Mouse (Mus musculus): ENCODE data around the gene Gtf3a.
"Not testable (repeated sequence)": the region's sequence is repeated elsewhere in the genome, so short reads cannot be mapped to it uniquely, and the experiment has no call there.

Gene Gtf3a

DNA sequence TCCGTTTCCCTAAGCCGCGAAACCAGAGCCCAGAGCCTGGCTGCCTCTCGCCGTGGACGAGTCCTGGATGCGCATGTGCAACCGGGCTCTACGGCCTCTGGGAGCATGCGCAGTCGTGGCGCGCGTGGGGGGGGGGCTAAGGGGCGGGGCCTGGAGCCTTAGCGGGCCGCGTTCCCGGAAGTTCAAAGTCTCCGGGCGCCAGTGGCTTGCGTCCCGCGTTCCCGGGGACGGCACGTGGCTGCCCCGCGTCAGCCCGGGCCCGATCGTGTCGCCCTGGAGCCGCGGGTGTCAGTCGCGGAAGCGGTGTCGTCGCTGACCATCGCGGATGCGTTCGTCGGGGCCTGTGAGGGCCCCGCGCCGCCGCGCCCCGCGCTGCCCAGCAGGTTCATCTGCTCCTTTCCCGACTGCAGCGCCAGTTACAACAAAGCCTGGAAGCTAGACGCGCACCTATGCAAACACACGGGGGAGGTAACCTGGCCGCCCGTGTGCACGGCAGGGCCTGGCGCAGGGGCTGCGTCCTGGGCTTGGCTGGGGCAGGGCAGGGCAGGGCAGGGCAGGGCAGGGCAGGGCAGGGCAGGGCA lies at the start of gene Gtf3a:
Gene Gtf3a (plus strand): TSS at position 150 of the 581 bp plus-strand sequence.
- DNase-seq (ENCODE audit: low read depth, low spot score) = peak; percentile 87

GRCm38 (mm10) chr5:146900331-146900730 lies 48.1 kb upstream of the Gtf3a start:
- no peak for DNase-seq (ENCODE audit: low read depth, low spot score)

DNA sequence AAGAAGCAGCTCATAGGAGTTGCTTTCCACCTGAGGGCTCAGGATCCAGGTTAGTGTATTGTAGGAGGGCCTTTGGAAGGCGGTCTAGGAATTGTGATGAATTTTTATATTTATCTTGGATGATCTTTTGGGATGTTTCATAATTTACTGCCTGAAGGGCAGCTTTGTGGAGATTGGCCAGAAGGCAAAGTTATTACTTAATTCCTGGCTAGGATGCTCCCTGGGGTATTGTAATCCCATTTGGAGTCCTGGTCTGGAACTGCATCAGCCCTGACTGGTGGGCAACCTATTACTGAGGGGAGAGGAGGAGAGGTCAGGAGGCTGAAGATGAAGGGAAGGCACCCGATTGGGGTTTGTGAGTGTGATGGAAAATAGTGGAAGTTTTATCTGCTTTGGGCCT lies 47.0 kb upstream of the Gtf3a start:
- DNase-seq (ENCODE audit: low read depth, low spot score) = no peak

DNA sequence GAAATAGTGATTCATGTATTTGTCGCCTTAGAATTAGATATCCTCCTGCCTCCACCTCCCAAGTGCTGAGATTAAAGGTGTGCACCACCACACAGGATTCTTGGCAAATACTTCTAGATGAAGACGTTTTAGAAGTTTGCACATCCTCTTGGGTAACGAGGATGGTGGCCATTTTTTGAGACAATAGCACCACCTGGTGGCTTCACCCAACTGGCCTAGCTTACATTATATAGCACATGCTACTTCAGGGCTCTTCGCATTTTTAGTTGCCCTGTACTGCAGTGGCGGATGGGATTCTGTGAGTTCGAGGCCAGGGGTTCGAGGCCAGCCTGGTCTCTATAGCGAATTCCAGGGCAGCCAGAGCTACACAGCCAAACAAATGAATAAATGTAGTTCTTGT lies 44.1 kb upstream of the Gtf3a start:
- DNase-seq (ENCODE audit: low read depth, low spot score) = peak; percentile 83

DNA sequence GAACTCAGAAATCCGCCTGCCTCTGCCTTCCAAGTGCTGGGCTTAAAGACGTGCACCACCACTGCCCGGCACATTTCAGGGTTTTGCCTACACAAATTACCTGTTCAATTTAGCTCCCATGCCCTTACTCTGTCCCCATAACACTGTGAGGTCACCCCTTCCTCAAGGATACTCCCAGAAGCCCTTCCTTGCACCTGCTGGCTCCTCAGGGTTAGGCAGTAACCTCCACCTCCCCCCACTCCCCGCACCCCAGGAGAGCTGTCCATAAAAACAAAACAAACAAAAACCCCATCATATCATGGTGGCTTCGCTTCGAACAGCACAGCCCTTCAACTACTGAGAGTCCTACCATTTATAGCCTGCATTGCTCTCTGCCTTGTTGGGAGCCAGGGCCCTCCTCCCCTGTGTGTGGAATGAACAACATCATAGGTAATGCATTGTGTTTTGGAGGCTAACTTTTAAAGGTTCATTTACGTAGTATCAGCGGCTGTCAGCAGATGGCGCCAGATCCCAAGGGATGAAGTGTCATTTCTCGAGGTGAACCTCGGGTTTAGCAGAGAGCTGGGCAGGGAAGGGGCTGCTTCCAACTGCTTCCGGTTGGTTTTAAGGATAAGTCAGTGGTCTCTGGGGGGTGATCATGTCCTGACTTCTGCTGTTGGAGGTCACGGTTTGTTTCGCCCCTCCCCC lies 42.8 kb upstream of the Gtf3a start:
- peak; percentile 77 for DNase-seq (ENCODE audit: low read depth, low spot score)

DNA sequence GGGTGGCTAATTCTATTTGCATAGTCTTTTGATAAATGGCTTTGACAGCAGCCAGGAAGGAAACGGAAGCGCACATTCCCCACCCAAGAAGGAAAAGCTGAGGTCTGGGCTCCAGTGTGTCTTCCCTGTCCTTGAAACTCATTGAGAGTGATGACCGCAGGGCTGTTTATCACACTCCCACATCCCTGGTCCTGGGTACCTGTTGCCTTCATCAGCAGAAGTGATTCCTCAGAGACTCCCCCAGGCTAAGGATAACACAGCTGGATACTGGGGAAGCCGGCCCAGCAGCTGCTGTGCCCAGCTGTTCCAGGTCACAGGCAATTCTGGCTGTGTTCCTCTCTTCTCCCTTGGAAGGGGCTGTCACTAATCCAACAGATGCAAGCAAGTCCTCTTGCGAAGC lies 40.9 kb upstream of the Gtf3a start:
- no peak for DNase-seq (ENCODE audit: low read depth, low spot score)

- DNase-seq (ENCODE audit: low read depth, low spot score) = no peak
Measured at GRCm38 (mm10) chr5:146908629-146909028, 39.8 kb upstream of the Gtf3a start.

- DNase-seq (ENCODE audit: low read depth, low spot score) = peak; percentile 61
Measured at GRCm38 (mm10) chr5:146912206-146912605, 36.3 kb upstream of the Gtf3a start.

DNA sequence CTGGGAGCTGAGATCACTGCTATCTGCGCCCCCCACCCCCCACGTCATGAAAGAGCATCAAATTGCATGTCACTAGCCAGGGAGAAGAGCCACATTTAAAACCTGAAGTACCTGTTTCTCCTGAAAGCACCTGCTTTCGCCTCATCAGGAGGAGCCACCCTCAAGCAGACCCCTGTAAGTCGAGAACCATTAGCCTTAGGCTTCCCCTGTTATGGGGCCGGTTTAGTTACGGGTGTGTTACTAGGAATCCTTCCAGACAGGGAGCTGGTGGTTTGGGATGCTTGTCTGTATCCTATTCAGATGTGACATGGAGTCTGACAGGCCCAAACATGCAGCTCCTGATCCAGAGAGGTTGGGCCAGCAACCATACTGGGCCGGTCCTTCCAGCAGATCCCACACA lies 35.1 kb upstream of the Gtf3a start:
- DNase-seq (ENCODE audit: low read depth, low spot score) = no peak

DNA sequence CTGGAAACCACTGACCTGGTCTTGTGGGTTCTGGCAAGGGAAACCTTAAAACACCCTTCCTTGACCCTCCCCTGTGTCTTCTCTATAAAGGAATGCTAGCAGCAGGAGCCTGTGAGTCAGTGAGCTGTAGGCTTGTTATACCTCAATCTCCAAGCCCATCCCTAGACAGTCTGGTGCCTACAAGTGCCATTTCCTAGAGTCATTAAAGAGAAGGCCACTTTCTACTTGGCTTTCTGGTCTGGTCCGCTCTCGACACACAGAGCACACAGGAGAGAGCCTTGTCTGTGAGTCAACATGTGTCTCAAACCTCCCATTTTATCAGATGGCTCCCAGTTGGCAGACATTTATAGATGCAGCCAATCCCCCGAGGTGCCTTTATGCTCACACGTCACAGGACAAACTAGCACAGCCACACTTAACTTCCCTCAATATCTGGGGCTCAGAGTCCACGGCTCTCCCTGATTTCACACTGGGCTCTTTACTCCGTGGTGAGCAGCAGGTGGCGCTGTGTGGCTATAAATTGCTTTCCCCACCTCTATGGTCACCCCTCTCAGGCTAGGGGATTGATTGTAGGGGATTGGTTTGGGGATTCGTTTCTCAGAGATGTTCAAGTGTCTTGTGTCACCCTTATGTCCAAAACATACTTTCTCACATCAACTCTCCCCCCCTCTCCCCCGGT lies 34.2 kb upstream of the Gtf3a start:
- DNase-seq (ENCODE audit: low read depth, low spot score) = peak; percentile 72

- DNase-seq (ENCODE audit: low read depth, low spot score) = peak; percentile 31
Measured at GRCm38 (mm10) chr5:146916273-146916672, 32.2 kb upstream of the Gtf3a start.

- no peak for DNase-seq (ENCODE audit: low read depth, low spot score)
Measured at GRCm38 (mm10) chr5:146916806-146917205, 31.7 kb upstream of the Gtf3a start.

DNA sequence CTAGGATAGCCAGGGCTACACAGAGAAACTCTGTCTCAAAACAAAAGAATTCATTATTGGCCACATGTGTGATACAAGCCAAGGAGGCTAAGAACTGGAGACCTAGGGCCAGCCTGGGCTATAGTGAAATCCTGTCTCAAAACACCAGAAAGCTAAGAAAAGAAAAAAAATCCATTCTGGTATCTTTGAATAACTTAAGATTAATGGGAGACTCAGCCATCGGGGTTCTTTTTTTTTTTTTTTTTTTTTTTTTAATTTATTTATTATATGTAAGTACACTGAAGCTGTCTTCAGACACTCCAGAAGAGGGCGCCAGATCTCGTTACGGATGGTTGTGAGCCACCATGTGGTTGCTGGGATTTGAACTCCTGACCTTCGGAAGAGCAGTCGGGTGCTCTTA lies 31.1 kb upstream of the Gtf3a start:
- not testable (repeated sequence) for DNase-seq (ENCODE audit: low read depth, low spot score)

- DNase-seq (ENCODE audit: low read depth, low spot score) = no peak
Measured at GRCm38 (mm10) chr5:146919874-146920273, 28.6 kb upstream of the Gtf3a start.

GRCm38 (mm10) chr5:146920314-146921161 lies 27.9 kb upstream of the Gtf3a start:
- no peak for DNase-seq (ENCODE audit: low read depth, low spot score)

DNA sequence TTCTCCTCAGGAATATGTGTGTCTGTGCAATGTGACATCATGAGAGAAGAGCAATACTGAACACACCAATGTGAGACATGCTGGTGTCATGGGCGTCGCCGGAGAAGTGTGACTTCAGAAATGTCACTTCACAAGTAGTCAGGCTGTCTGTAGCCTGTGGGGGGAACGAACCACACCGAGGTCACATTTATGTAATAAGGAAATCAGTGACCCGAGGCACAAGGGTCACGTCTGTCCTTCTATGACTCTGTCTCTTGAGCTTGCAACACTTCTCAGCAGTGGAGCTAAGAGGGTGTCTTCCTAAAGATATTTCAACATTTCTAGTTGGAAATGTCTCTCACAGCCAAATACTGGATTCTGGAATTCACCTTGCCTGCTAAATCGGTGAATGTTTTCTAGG lies 27.2 kb upstream of the Gtf3a start:
- DNase-seq (ENCODE audit: low read depth, low spot score) = no peak

DNA sequence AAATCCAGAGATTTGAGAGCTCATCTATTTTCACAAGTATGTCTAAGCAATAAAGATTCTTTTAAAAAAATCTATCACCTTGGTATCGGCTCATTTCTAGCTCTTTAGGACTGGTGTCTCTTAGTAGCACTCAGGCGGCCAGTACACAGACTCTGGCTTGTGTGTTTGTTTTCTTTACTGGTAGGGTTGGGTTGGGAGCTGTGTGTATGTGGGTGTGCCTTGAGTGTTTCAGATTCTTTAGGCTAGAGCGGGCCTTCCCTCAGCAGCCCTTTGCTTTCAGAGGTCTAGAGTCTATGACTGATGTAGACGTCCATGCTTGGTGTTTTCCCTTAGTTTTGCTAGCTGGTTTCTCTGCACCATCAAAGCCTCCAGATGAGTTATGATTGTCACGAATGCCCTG lies 24.9 kb upstream of the Gtf3a start:
- DNase-seq (ENCODE audit: low read depth, low spot score) = no peak

- no peak for DNase-seq (ENCODE audit: low read depth, low spot score)
Measured at GRCm38 (mm10) chr5:146926673-146927072, 21.8 kb upstream of the Gtf3a start.

GRCm38 (mm10) chr5:146931422-146931821 lies 17.0 kb upstream of the Gtf3a start:
- DNase-seq (ENCODE audit: low read depth, low spot score) = no peak

- DNase-seq (ENCODE audit: low read depth, low spot score) = no peak
Measured at GRCm38 (mm10) chr5:146931904-146932553, 16.4 kb upstream of the Gtf3a start.

GRCm38 (mm10) chr5:146933466-146933865 lies 15.0 kb upstream of the Gtf3a start:
- DNase-seq (ENCODE audit: low read depth, low spot score) = no peak
